Mouse (Mus musculus) brain, embryonic 14.5 days (tissue): Measurements from ENCODE around the gene Hip1.

ENCODE experiments used
- CTCF ChIP-seq: fragments of 200-500 bp; IDR thresholded peaks from 2 replicates; pipeline ENCODE4 v1.5.1; 2012; ENCODE audit warnings: inconsistent platforms, mild to moderate bottlenecking, moderate library complexity, borderline replicate concordance; ENCODE audit not compliant: insufficient read depth, insufficient read length; ENCODE audit errors: extremely low read depth
- POLR2A ChIP-seq: fragments of 200-500 bp; IDR thresholded peaks from 2 replicates; pipeline ENCODE4 v1.6.1; 2012; ENCODE audit warnings: mild to moderate bottlenecking, inconsistent platforms, borderline replicate concordance; ENCODE audit not compliant: poor library complexity, insufficient read depth, insufficient read length, severe bottlenecking; ENCODE audit errors: extremely low read depth

- no peak for TF ChIP-seq POLR2A
- TF ChIP-seq CTCF, result no peak
These were observed 162.2 kb downstream of the Hip1 start for GRCm38 (mm10) chr5:135382746-135383145.
